Mouse (Mus musculus) macrophage (primary cell): ENCODE data around the gene Arel1. TPM values are rescaled to one million over a fixed set of nuclear protein-coding genes. Genes with fewer than 3 reads are reported as not detected.

ENCODE experiments used
- H3K27ac ChIP-seq: fragments of 350-480 bp; formaldehyde crosslinking; 2 replicates; pipeline ENCODE4 v1.9.0; 2021
- H3K36me3 ChIP-seq: fragments of 350-480 bp; formaldehyde crosslinking; 2 replicates; pipeline ENCODE4 v1.9.0; 2021; ENCODE audit errors: inconsistent target
- H3K4me3 ChIP-seq: fragments of 350-480 bp; formaldehyde crosslinking; 2 replicates; pipeline ENCODE4 v1.9.0; 2021; ENCODE audit errors: inconsistent target
- H3K79me2 ChIP-seq: fragments of 350-480 bp; formaldehyde crosslinking; 2 replicates; pipeline ENCODE4 v1.9.0; 2021; ENCODE audit errors: inconsistent target
- WGBS: methylation state at CpG from one replicate; pipeline ENCODE4 v1.1.7; 2026; ENCODE audit warnings: inconsistent platforms; ENCODE audit not compliant: missing documents; 5-methylcytosine and 5-hydroxymethylcytosine counted together
- polyA plus RNA-seq: library from polyadenylated mRNA; stranded (reverse); fragments of 250-400 nt; gene quantifications from 3 replicates; pipeline ENCODE4 v1.2.4, GENCODE M21; 2018; ENCODE audit warnings: inconsistent platforms

Arel1 gene
- polyA plus RNA-seq, 1 experiment from 2014 or later: 27.2 TPM

GRCm38 (mm10) chr12:84907024-84907626 lies 63.6 kb downstream of the Arel1 start:
- 83% methylated on average over 11 of the region's 12 CpGs for WGBS
- no peaks in the 10 kb centered on the region for H3K79me2 ChIP-seq
- no peaks in the 10 kb centered on the region for H3K36me3 ChIP-seq
- H3K27ac ChIP-seq: no peak overlapping the region
- no peak overlapping the region for H3K4me3 ChIP-seq

GRCm38 (mm10) chr12:84904399-84904798 lies 66.3 kb downstream of the Arel1 start:
- Histone ChIP-seq H3K36me3 (no peaks in the 10 kb centered on the region), H3K4me3 (no peak overlapping the region), H3K79me2 (no peaks in the 10 kb centered on the region), H3K27ac (no peak overlapping the region)
- WGBS: 89% methylated on average over 7 of the region's 7 CpGs

GRCm38 (mm10) chr12:84900317-84900716 lies 70.4 kb downstream of the Arel1 start:
- 88% methylated on average over 7 of the region's 7 CpGs for WGBS

GRCm38 (mm10) chr12:84897322-84897721 lies 73.4 kb downstream of the Arel1 start:
- WGBS: 47% methylated on average over 5 of the region's 5 CpGs
- Histone ChIP-seq H3K27ac (no peak overlapping the region), H3K36me3 (no peaks in the 10 kb centered on the region)

More at GRCm38 (mm10) chr12:84900317-84900716, 70.4 kb downstream of the Arel1 start:
- H3K79me2 ChIP-seq: no peaks in the 10 kb centered on the region
- H3K4me3 ChIP-seq: no peak overlapping the region
- H3K27ac ChIP-seq: no peak overlapping the region
- no peaks in the 10 kb centered on the region for H3K36me3 ChIP-seq

GRCm38 (mm10) chr12:84896235-84896634 lies 74.5 kb downstream of the Arel1 start:
- no peak overlapping the region for H3K27ac ChIP-seq
- no peaks in the 10 kb centered on the region for H3K36me3 ChIP-seq
- no peak overlapping the region for H3K4me3 ChIP-seq
- no peaks in the 10 kb centered on the region for H3K79me2 ChIP-seq
- WGBS: 93% methylated on average over 6 of the region's 6 CpGs

More at GRCm38 (mm10) chr12:84897322-84897721, 73.4 kb downstream of the Arel1 start:
- Histone ChIP-seq H3K79me2 (no peaks in the 10 kb centered on the region), H3K4me3 (no peak overlapping the region)

- no peaks in the 10 kb centered on the region for H3K36me3 ChIP-seq
- WGBS: 64% methylated on average over 9 of the region's 9 CpGs
- H3K27ac ChIP-seq: no peak overlapping the region
- no peak overlapping the region for H3K4me3 ChIP-seq
- no peaks in the 10 kb centered on the region for H3K79me2 ChIP-seq
These were observed 76.8 kb downstream of the Arel1 start for GRCm38 (mm10) chr12:84893648-84894628.

- WGBS: 87% methylated on average over 15 of the region's 15 CpGs
- no peaks in the 10 kb centered on the region for H3K36me3 ChIP-seq
These were observed 80.4 kb downstream of the Arel1 start for GRCm38 (mm10) chr12:84890289-84890688.

GRCm38 (mm10) chr12:84885107-84885876 lies 85.4 kb downstream of the Arel1 start:
- Histone ChIP-seq H3K27ac (no peak overlapping the region), H3K36me3 (no peaks in the 10 kb centered on the region), H3K4me3 (no peak overlapping the region), H3K79me2 (no peaks in the 10 kb centered on the region)
- WGBS: 67% methylated on average over 11 of the region's 11 CpGs

More at GRCm38 (mm10) chr12:84890289-84890688, 80.4 kb downstream of the Arel1 start:
- H3K27ac ChIP-seq: no peak overlapping the region
- H3K4me3 ChIP-seq: no peak overlapping the region
- H3K79me2 ChIP-seq: no peaks in the 10 kb centered on the region

- WGBS: 77% methylated on average over 7 of the region's 7 CpGs
- no peaks in the 10 kb centered on the region for H3K36me3 ChIP-seq
- no peak overlapping the region for H3K27ac ChIP-seq
- H3K79me2 ChIP-seq: no peaks in the 10 kb centered on the region
- no peak overlapping the region for H3K4me3 ChIP-seq
These were observed 86.2 kb downstream of the Arel1 start for GRCm38 (mm10) chr12:84884423-84885076.

GRCm38 (mm10) chr12:84882796-84883195 lies 87.9 kb downstream of the Arel1 start:
- H3K27ac ChIP-seq: no peak overlapping the region
- H3K79me2 ChIP-seq: no peaks in the 10 kb centered on the region
- no peak overlapping the region for H3K4me3 ChIP-seq
- 67% methylated on average over 4 of the region's 4 CpGs for WGBS
- H3K36me3 ChIP-seq: no peaks in the 10 kb centered on the region

GRCm38 (mm10) chr12:84880091-84880490 lies 90.6 kb downstream of the Arel1 start:
- no peaks in the 10 kb centered on the region for H3K79me2 ChIP-seq
- H3K27ac ChIP-seq: no peak overlapping the region
- WGBS: 63% methylated on average over 11 of the region's 11 CpGs
- no peaks in the 10 kb centered on the region for H3K36me3 ChIP-seq
- H3K4me3 ChIP-seq: no peak overlapping the region

- H3K4me3 ChIP-seq: no peak within 1 kb of the TSS
- no peaks in the 10 kb centered on the region for H3K79me2 ChIP-seq
- no peaks in the 10 kb centered on the region for H3K36me3 ChIP-seq
- 6% methylated on average over 28 of the region's 34 CpGs for WGBS
- no peak within 1 kb of the TSS for H3K27ac ChIP-seq
These were observed 94.1 kb downstream of the Arel1 start, which contains the start of gene Ltbp2 for GRCm38 (mm10) chr12:84876481-84877121. TSS of gene Ltbp2 (minus strand) at chr12:84876532.

- Histone ChIP-seq H3K79me2 (no peaks in the 10 kb centered on the region), H3K4me3 (no peak overlapping the region), H3K36me3 (no peaks in the 10 kb centered on the region), H3K27ac (no peak overlapping the region)
- 3% methylated on average over 59 of the region's 59 CpGs for WGBS
These were observed 94.8 kb downstream of the Arel1 start for GRCm38 (mm10) chr12:84875761-84876480.
